Mouse (Mus musculus) G1E (cell line): Measurements from ENCODE around the gene Tmem199.

Source experiments
- CTCF ChIP-seq: IDR thresholded peaks from 2 replicates; pipeline ENCODE4 v1.5.1; 2012; ENCODE audit warnings: low read depth, low read length, inconsistent platforms, mixed read lengths
- GATA2 ChIP-seq: IDR thresholded peaks from 2 replicates; pipeline ENCODE4 v1.6.1; 2012; ENCODE audit warnings: low read depth, low read length, inconsistent platforms, borderline replicate concordance

DNA sequence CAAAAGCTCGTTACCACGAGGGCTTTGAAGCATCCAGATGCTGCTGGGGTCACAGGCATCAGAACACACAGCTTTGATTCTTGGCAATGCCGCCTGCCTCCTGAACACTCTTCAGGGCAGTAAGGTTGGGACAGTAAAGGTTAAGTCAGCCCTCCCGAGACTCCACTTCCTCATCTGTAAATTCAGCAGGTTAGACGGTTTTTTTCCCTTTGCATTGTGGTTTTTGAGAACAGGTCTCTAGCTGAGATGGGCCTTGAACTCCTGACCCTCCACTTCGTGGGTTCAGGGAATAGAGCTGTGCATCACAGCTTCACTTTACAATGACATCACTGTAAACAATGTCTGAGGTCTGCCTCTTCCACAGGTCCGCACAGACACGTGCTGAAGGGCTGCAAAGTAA, 33.2 kb upstream of the Tmem199 start:
- no peak for TF ChIP-seq GATA2
- no peak for TF ChIP-seq CTCF
